Mouse (Mus musculus): ENCODE measurements around the gene Rtel1.

The Rtel1 gene

GRCm38 (mm10) chr2:181319248-181320102, at the start of gene Rtel1:
TSS of gene Rtel1 (plus strand) at chr2:181319739.
- DNase-seq (ENCODE audit: low read depth), result peak; percentile 93

GRCm38 (mm10) chr2:181272092-181272491, 47.4 kb upstream of the Rtel1 start:
- DNase-seq (ENCODE audit: low read depth), result no peak

DNA sequence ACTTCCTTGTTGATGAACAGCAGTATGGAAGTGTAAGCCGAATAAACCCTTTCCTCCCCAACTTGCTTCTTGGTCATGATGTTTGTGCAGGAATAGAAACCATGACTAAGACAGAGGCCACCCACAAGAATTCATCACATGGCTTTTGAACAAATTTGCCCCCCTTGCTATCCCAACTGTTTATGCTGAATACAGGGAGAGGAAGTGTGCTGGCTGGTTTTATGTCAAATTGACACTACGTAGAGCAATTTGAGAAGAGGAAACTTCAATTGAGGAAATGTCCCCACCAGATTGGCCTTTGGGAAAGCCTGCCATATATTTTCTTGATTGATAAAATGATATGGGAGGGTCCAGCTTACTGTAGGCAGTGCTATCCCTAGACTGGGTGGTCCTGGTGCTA, 45.7 kb upstream of the Rtel1 start:
- DNase-seq (ENCODE audit: low read depth), result no peak

- no peak for DNase-seq (ENCODE audit: low read depth)
Observed at GRCm38 (mm10) chr2:181274639-181275038, 44.9 kb upstream of the Rtel1 start.

DNA sequence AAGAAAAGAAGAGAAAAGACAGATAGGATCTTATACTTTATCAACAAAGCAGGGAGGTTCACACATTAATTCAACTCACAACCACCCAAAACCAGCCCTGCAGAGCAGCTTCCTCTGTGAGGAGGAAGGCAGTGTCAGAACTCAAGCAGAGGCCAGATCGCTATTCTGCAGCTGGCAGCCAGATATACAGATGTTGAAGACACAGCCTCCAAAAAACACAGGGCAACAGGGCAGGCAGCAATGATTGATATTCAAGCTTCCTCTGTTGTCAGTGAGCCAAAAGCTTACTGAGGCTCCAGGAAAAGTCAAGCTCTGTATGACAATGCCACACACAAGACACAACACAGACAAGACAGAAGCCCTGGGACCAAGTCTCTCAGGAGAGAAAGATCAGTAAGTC, 42.8 kb upstream of the Rtel1 start:
- DNase-seq (ENCODE audit: low read depth), result no peak

- no peak for DNase-seq (ENCODE audit: low read depth)
Observed at GRCm38 (mm10) chr2:181277866-181278265, 41.7 kb upstream of the Rtel1 start.

DNA sequence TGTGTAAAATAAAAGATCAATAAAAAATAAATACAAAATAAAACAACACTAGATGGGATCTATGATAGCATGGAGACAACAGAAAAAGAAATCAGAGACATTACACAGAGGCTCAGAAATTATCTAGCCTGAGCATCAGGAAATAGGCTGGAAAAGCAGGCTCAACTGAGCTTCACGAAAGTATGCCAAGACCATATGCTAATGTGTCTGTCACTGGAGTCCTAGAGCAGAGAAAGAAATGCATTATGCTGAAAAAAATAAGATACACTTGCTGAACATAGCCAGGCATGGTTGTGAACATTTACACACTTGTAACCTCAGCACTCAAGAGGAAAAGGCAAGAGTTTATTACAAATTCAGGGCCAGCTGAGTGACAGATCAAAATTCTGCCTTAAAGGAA, 39.6 kb upstream of the Rtel1 start:
- no peak for DNase-seq (ENCODE audit: low read depth)

DNA sequence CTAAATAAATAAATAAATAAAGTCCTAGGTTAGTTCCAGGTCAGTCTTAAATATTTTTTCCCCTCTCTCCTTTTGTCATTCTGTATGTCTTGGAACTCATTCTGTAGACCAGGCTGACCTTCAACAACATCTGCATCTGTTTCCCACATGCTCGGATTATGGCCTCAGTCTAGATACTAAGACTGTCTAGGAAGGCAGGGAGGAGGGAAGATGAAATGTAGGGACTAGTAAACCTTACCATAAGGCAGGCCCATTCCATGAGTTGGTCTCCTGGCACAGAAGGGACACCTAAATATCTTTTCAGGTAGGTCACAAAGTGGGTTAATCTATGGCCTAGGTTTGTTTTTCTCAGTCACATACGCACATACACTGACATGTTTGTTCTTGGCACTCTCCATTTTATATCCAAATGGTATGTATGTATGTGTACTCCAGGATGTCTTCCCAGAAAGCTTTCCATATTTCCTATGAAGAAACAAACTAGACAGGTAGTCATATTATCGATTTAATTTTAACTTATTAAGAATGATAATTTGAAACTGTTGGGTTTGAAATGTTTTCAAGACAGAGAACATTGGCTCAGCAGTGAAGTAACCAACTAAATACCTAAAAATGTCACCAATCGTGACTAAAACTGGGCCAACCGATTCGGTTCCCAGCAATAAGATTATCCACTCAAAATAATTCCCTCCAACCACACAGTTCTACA, 32.8 kb upstream of the Rtel1 start:
- peak; percentile 30 for DNase-seq (ENCODE audit: low read depth)

GRCm38 (mm10) chr2:181287338-181287957, 32.1 kb upstream of the Rtel1 start:
- peak; percentile 86 for DNase-seq (ENCODE audit: low read depth)

GRCm38 (mm10) chr2:181287958-181288350, 31.6 kb upstream of the Rtel1 start, which contains the start of gene Gmeb2:
TSS of gene Gmeb2 (minus strand) at chr2:181288035.
- DNase-seq (ENCODE audit: low read depth), result peak; percentile 98

DNA sequence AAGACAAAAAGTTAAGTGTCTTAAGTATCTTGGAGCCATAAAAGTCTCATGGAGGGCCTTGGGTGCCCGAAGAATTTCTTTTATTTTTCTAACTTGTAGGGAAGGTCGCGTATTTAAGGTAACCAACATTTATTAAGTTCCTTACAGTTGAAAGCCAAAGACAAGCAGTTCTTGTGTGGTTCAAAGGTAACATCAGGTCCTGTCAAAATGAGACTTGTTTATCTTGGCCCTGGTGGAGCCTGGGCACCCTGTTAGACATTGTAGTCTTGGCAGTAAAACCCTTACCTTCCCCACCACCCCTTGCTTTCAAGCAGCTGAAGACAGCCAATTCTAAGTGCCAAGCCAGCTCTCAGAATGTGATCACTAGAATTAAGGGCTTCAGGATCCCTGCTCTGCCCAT, 30.8 kb upstream of the Rtel1 start:
- peak; percentile 13 for DNase-seq (ENCODE audit: low read depth)

- no peak for DNase-seq (ENCODE audit: low read depth)
Observed at GRCm38 (mm10) chr2:181290937-181291336, 28.6 kb upstream of the Rtel1 start.

- DNase-seq (ENCODE audit: low read depth), result peak; percentile 47
Observed at GRCm38 (mm10) chr2:181302041-181302440, 17.5 kb upstream of the Rtel1 start.

- DNase-seq (ENCODE audit: low read depth), result no peak
Observed at GRCm38 (mm10) chr2:181304944-181305343, 14.6 kb upstream of the Rtel1 start.

DNA sequence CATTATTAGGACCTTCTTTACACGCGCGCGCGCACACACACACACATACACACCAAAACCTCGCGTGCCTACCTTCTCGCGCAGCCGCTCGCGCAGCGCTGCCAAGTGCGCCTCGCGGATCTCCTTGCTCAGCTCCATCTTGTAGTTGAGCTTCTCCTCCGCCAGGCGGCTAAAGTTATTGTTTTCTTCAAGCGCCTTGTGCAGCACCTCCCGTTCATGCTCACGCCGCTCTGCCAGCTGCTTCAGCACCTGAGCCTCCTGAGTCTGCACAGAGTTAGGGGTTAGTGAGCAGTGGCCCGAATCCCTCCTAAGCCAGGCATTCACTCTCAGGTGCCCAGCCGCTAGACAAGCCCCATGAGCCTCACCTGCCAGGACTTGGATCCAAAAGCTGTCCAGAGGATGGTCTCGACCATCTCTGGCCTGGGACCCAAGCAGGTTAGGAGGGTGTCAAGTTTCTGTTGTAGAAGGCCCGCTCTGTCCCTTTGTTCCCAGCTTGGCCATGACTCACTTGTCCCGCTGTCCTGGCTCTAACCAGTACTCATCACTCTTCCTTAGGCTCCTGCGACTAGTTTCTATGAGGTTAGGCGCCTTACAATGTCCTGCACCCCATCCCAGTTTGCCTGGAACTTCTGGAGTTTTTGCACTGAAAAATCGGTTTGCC, 12.3 kb upstream of the Rtel1 start:
- DNase-seq (ENCODE audit: low read depth), result no peak

DNA sequence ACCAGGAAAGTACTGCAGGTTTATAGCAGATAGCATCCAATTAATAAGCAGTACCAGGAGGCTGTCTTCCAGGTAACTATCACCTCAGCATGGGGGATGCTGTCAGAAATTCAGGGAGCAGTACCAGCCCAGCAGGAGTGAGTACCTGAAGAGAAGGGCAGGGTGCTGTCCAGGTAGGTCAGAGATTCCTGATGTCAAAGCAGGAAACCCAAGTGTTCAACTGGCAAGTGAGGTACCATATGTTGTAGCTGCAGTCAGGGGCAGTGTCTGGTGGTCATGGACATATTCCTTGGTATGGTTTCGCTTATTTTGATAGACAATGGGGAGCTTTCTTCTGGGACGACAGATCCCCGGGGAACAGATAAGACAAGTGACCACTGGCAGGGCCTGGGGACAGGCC, 7.1 kb upstream of the Rtel1 start:
- no peak for DNase-seq (ENCODE audit: low read depth)

GRCm38 (mm10) chr2:181313006-181313343, 6.6 kb upstream of the Rtel1 start:
- no peak for DNase-seq (ENCODE audit: low read depth)

- DNase-seq (ENCODE audit: low read depth), result no peak
Observed at GRCm38 (mm10) chr2:181313344-181314079, 6.0 kb upstream of the Rtel1 start.

GRCm38 (mm10) chr2:181314080-181314810, 5.3 kb upstream of the Rtel1 start, which contains the start of gene Stmn3:
TSS of gene Stmn3 (minus strand) at chr2:181314500.
- peak; percentile 11 for DNase-seq (ENCODE audit: low read depth)

DNA sequence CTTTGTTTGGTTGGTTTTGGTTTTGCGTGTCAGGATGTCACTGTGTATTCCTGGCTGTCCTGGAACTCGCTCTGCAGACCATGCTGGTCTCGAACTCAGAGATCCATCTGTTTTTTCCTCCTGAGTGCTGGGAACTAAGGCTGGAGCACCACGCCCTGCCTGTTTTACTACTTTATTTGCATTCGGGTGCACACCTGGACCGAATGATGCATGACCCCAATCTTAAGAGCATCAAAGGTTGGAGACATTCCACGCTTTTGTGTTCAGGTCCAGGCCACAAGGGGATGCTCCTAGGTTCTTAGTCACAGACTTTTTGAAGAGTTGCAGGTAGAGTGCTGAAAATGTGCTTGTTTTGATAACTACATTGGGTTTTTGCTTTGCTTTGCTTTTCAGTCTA, 562 bp downstream of the Rtel1 start:
- no peak for DNase-seq (ENCODE audit: low read depth)

DNA sequence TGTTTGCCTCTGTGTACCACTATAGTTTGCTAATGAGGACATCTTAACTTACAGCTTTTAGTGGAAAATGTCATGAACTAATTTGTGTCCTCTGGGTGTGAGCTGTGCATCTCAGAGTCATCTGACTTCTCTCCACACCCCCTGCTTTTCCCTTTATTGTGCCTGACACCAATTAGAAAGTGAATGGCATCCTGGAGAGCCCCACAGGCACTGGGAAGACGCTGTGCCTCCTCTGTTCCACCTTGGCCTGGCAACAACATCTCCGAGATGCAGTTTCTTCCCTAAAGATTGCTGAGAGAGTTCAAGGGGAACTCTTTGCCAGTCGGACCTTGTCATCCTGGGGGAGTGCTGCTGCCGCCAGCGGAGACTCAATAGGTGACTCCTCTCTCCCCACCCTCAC, 2.6 kb downstream of the Rtel1 start:
- no peak for DNase-seq (ENCODE audit: low read depth)

Data from NIH3T3 (cell line).